Mouse (Mus musculus): ENCODE results near the gene Ube3c. TPM values are rescaled to one million over a fixed set of nuclear protein-coding genes. Genes with fewer than 3 reads are reported as not detected.
"Not testable (repeated sequence)": the region's sequence is repeated elsewhere in the genome, so short reads cannot be mapped to it uniquely, and the experiment has no call there.

Gene Ube3c
- polyA plus RNA-seq, 1 experiment from 2014 or later: 36.2 TPM

DNA sequence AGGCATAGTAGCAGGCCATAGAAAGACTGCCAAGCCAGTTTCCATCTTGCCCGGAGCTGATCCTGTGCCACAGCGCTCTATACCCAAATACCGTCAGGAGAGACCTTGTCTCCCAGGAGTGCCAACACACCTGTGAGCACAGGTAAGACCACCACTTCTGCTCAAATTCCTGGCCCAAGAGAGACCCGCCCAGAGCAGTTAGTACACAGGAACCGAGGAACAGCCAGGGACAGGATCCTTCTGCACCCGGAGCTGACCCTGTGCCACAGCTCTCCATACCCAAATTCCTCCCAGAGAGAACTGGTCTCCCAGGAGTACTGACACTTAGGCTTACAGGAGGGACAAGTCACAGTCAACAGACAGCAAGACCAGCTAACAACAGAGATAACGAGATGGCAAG, 23.1 kb downstream of the Ube3c start:
- not testable (repeated sequence) for ATAC-seq (ENCODE audit: low FRiP score); H3K9me3 ChIP-seq (ENCODE audit: control insufficient read depth, low read length); H3K4me3 ChIP-seq (ENCODE audit: low read depth, low read length); H3K9ac ChIP-seq (ENCODE audit: low read length); H3K27me3 ChIP-seq (ENCODE audit: control insufficient read depth, insufficient read depth, low read length); H3K4me2 ChIP-seq; H3K27ac ChIP-seq (ENCODE audit: low read depth, low read length); H3K4me1 ChIP-seq (ENCODE audit: control insufficient read depth, insufficient read depth, low read length)
- 98% methylated on average over 7 of the region's 7 CpGs for WGBS
- peaks cover 22% of the 10 kb centered on the region for H3K36me3 ChIP-seq (ENCODE audit: control insufficient read depth, insufficient read depth, low read length)
- peak; percentile 51 for DNase-seq (ENCODE audit: low spot score, missing footprints)

DNA sequence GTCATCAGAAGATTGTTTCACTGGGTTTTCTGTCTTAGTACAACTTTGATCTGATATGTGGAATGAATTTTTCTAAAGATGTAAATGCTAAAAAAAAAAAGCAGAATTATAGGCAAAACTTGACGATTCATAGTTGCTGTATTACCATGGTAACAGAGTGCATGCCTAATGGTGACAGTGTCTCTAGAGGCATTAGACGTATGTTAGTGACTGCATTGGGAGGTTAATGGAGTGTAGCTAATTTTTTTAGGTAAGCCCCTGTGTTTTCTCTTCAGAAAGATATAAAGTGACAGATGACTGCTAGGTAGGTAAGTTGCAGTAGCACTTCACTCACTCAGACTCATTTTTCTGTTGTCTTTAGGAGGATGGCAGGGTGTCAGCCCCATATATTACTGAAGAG, 37.5 kb downstream of the Ube3c start:
- DNase-seq (ENCODE audit: low spot score, missing footprints) (no peak), ATAC-seq (ENCODE audit: low FRiP score) (no peak)
- Histone ChIP-seq H3K27me3 (ENCODE audit: control insufficient read depth, insufficient read depth, low read length) (no peaks in the 10 kb centered on the region), H3K27ac (ENCODE audit: low read depth, low read length) (no peak overlapping the region), H3K36me3 (ENCODE audit: control insufficient read depth, insufficient read depth, low read length) (peaks cover 8% of the 10 kb centered on the region), H3K4me1 (ENCODE audit: control insufficient read depth, insufficient read depth, low read length) (no peaks in the 10 kb centered on the region), H3K4me3 (ENCODE audit: low read depth, low read length) (no peak overlapping the region), H3K9me3 (ENCODE audit: control insufficient read depth, low read length) (no peaks in the 10 kb centered on the region), H3K4me2 (no peak overlapping the region), H3K9ac (ENCODE audit: low read length) (no peak overlapping the region)
- 81% methylated on average over 2 of the region's 2 CpGs for WGBS

DNA sequence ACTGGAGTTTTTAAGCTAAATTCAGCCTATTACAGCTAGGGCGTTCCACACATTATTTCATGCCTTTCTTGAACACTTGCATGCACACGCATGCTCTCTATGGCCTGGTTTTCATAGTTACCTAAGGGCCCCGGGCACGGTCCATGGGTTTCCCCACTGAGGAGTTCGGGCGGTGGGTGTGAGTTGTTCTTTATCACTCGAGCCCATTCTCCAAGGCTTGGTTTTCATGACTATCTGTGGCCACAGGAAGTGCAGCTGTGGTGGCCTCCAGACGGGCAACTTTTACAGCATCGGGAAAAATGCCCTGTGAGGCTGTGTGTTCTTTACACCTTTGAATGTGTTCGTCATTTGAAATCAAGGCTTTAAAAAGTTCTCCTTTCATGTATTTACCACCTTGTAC, 56.6 kb downstream of the Ube3c start:
- Histone ChIP-seq H3K36me3 (ENCODE audit: control insufficient read depth, insufficient read depth, low read length) (no peaks in the 10 kb centered on the region), H3K4me2 (no peak overlapping the region), H3K9me3 (ENCODE audit: control insufficient read depth, low read length) (no peaks in the 10 kb centered on the region), H3K4me3 (ENCODE audit: low read depth, low read length) (no peak overlapping the region), H3K27ac (ENCODE audit: low read depth, low read length) (no peak overlapping the region), H3K9ac (ENCODE audit: low read length) (no peak overlapping the region), H3K27me3 (ENCODE audit: control insufficient read depth, insufficient read depth, low read length) (no peaks in the 10 kb centered on the region), H3K4me1 (ENCODE audit: control insufficient read depth, insufficient read depth, low read length) (no peaks in the 10 kb centered on the region)
- WGBS: 95% methylated on average over 10 of the region's 10 CpGs
- no peak for DNase-seq (ENCODE audit: low spot score, missing footprints)
- ATAC-seq (ENCODE audit: low FRiP score): no peak

DNA sequence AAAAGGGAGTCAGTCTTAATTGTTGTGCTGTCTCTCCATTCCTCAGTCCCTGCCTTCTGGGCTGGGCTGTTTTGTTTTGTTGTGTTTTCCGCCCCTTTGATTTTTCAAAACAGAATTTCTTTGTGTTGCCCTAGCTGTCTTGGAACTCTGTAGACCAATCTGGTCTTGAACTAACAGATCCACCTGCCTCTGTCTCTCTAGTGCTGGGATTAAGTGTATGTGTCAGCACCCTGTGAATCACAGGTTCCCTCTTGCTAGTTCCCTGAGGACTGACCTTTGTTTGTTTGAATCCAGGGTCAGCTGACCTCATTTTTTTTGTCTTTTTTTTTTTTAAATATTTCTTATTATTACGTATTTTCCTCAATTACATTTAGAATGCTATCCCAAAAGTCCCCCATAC, 60.9 kb downstream of the Ube3c start:
- DNase-seq (ENCODE audit: low spot score, missing footprints) (no peak), ATAC-seq (ENCODE audit: low FRiP score) (no peak)
- no peak overlapping the region for H3K4me3 ChIP-seq (ENCODE audit: low read depth, low read length)
- H3K27ac ChIP-seq (ENCODE audit: low read depth, low read length): no peak overlapping the region
- no peaks in the 10 kb centered on the region for H3K27me3 ChIP-seq (ENCODE audit: control insufficient read depth, insufficient read depth, low read length)
- H3K4me1 ChIP-seq (ENCODE audit: control insufficient read depth, insufficient read depth, low read length): no peaks in the 10 kb centered on the region
- WGBS: 90% methylated on average over 2 of the region's 2 CpGs
- H3K36me3 ChIP-seq (ENCODE audit: control insufficient read depth, insufficient read depth, low read length): no peaks in the 10 kb centered on the region
- H3K9me3 ChIP-seq (ENCODE audit: control insufficient read depth, low read length): no peaks in the 10 kb centered on the region
- no peak overlapping the region for H3K4me2 ChIP-seq
- no peak overlapping the region for H3K9ac ChIP-seq (ENCODE audit: low read length)

DNA sequence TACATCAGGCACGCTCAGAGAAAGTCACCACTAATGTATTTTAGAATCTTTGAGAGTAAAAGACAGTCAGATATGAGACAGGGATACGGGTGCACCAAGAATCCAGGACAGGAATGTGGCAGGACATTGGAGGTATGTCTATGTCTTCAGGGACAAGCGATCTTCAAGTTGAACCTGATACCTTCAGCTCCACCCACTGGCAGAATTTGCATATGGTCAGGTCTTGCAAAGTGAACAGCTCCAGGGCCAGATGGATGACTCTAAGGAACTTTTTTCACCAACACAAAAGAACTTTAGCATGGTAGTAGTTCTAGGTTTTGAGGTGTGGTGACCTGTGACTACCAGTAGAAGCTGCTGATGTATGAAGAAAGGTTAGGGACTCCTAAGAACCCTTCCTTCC, 62.7 kb downstream of the Ube3c start:
- Histone ChIP-seq H3K27me3 (ENCODE audit: control insufficient read depth, insufficient read depth, low read length) (no peaks in the 10 kb centered on the region), H3K36me3 (ENCODE audit: control insufficient read depth, insufficient read depth, low read length) (no peaks in the 10 kb centered on the region; the same call in 1 of the 2 replicates), H3K27ac (ENCODE audit: low read depth, low read length) (no peak overlapping the region), H3K4me1 (ENCODE audit: control insufficient read depth, insufficient read depth, low read length) (no peaks in the 10 kb centered on the region), H3K4me2 (no peak overlapping the region), H3K9ac (ENCODE audit: low read length) (no peak overlapping the region), H3K9me3 (ENCODE audit: control insufficient read depth, low read length) (no peaks in the 10 kb centered on the region), H3K4me3 (ENCODE audit: low read depth, low read length) (no peak overlapping the region)
- 85% methylated on average over 3 of the region's 3 CpGs for WGBS
- ATAC-seq (ENCODE audit: low FRiP score) (no peak), DNase-seq (ENCODE audit: low spot score, missing footprints) (no peak)

DNA sequence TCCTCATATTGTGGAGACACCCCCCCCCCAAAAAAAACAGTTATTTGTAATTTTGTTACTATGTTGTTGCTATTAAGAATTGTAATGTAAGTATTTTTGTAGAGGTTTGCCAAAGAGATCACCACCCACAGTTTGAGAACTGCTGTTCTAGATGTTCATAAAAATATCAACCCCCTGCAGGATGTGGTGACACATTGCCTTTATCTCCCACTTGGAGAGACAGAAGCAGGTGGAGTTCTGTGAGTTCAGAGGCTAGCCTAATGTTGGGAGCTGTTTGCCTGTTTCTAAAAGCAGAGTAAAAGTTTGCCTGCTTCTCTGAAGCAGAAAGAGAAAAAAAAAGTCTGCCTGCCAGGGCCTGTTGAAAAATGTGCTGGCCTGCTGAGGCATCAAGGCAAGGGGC, 67.3 kb downstream of the Ube3c start:
- no peak for ATAC-seq (ENCODE audit: low FRiP score)
- peaks cover 3% of the 10 kb centered on the region; the same call in 1 of the 2 replicates for H3K36me3 ChIP-seq (ENCODE audit: control insufficient read depth, insufficient read depth, low read length)

DNA sequence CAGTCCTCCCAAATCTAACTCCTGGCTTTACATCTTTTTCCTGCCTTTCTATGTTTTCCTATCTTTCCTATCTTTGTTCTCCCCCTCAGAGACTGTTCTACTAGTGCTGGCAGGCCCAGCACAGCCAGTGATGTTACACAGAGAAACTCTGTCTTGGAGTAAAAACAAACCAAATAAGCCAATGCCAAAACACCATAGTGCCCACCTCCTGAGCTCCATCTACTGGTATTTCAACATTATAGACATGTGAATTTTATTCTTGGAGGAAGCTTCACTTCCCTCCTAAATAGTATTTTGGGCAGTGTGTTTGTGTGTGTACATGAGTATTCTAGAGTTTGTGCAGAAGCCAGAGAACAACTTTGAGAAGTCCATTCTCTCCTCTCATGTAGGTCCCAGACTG, 67.8 kb downstream of the Ube3c start:
- DNase-seq (ENCODE audit: low spot score, missing footprints): no peak
- no peak overlapping the region for H3K4me2 ChIP-seq
- no peak for ATAC-seq (ENCODE audit: low FRiP score)
- H3K9ac ChIP-seq (ENCODE audit: low read length): no peak overlapping the region
- no peak overlapping the region for H3K27ac ChIP-seq (ENCODE audit: low read depth, low read length)
- H3K36me3 ChIP-seq (ENCODE audit: control insufficient read depth, insufficient read depth, low read length): peaks cover 3% of the 10 kb centered on the region; the same call in 1 of the 2 replicates
- H3K27me3 ChIP-seq (ENCODE audit: control insufficient read depth, insufficient read depth, low read length): no peaks in the 10 kb centered on the region
- H3K4me3 ChIP-seq (ENCODE audit: low read depth, low read length): no peak overlapping the region
- H3K9me3 ChIP-seq (ENCODE audit: control insufficient read depth, low read length): no peaks in the 10 kb centered on the region
- H3K4me1 ChIP-seq (ENCODE audit: control insufficient read depth, insufficient read depth, low read length): no peaks in the 10 kb centered on the region

More for the DNA sequence above, 67.3 kb downstream of the Ube3c start:
- Histone ChIP-seq H3K4me1 (ENCODE audit: control insufficient read depth, insufficient read depth, low read length) (no peaks in the 10 kb centered on the region), H3K4me3 (ENCODE audit: low read depth, low read length) (no peak overlapping the region), H3K27me3 (ENCODE audit: control insufficient read depth, insufficient read depth, low read length) (no peaks in the 10 kb centered on the region), H3K9ac (ENCODE audit: low read length) (no peak overlapping the region), H3K4me2 (no peak overlapping the region), H3K9me3 (ENCODE audit: control insufficient read depth, low read length) (no peaks in the 10 kb centered on the region), H3K27ac (ENCODE audit: low read depth, low read length) (no peak overlapping the region)
- DNase-seq (ENCODE audit: low spot score, missing footprints): no peak

DNA sequence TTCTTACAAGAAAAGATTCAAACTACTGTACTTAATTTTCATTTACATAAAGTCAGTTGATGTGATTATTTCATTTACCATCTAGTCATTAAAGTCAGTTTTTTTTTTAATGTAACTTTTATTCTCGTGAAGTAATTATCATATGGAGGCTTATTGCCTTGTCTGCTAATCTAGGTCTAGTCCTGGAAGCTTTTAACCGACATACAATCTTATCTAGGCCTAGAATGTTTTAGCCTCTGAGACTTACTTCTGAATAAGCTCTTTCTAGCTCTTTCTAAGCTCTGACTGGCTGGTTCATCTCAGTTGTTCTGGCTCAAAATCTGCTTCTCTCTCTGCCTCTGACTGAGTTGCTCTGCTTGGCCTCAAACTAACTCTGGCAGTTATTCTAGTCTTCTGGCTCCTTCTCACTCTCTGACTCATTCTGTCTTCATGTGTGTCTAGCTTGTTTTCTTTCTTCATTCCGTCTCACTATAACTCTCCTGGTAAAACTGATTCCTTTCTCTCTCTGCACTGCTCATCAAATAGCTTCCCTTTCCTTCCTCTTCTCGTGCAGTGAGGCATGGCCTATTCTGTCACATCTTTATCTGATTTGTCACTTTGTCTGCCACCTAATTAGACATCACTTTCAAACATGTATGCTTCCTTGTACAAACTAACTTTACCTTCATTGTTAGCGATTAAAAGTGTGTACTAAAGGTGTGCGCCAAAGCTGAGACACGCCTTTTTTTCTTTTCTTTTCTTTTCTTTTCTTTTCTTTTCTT, 72.3 kb downstream of the Ube3c start:
- DNase-seq (ENCODE audit: low spot score, missing footprints) (no peak), ATAC-seq (ENCODE audit: low FRiP score) (no peak)
- H3K9me3 ChIP-seq (ENCODE audit: control insufficient read depth, low read length): no peaks in the 10 kb centered on the region
- H3K27me3 ChIP-seq (ENCODE audit: control insufficient read depth, insufficient read depth, low read length): no peaks in the 10 kb centered on the region
- no peak overlapping the region for H3K9ac ChIP-seq (ENCODE audit: low read length)
- no peaks in the 10 kb centered on the region for H3K4me1 ChIP-seq (ENCODE audit: control insufficient read depth, insufficient read depth, low read length)
- H3K27ac ChIP-seq (ENCODE audit: low read depth, low read length): no peak overlapping the region
- H3K36me3 ChIP-seq (ENCODE audit: control insufficient read depth, insufficient read depth, low read length): peaks cover 3% of the 10 kb centered on the region; the same call in 1 of the 2 replicates
- H3K4me3 ChIP-seq (ENCODE audit: low read depth, low read length): no peak overlapping the region
- WGBS: 90% methylated on average over 7 of the region's 7 CpGs
- H3K4me2 ChIP-seq: no peak overlapping the region

DNA sequence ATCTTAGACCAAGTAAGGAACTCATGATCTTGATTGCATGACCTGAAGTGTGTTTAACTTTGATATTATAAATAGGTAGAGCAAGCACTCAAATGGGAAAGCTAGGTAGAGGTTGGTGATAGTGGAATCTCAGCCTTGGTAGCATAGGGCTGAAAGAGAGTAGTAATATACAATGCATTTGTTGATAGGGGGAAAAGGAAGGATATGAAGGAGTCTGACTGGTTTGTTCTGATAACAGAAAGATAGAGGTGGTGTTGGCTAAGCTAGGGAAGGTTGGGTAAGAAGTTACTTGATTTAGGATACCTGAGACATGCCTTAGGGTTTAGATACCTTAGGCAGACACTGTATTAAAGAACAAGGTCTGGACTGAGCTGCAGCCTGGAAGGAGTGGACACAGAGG, 82.7 kb downstream of the Ube3c start:
- ATAC-seq (ENCODE audit: low FRiP score) (no peak), DNase-seq (ENCODE audit: low spot score, missing footprints) (no peak)
- Histone ChIP-seq H3K4me2 (no peak overlapping the region), H3K9ac (ENCODE audit: low read length) (no peak overlapping the region), H3K36me3 (ENCODE audit: control insufficient read depth, insufficient read depth, low read length) (peaks cover 5% of the 10 kb centered on the region; the same call in 1 of the 2 replicates), H3K4me1 (ENCODE audit: control insufficient read depth, insufficient read depth, low read length) (no peaks in the 10 kb centered on the region), H3K4me3 (ENCODE audit: low read depth, low read length) (no peak overlapping the region), H3K9me3 (ENCODE audit: control insufficient read depth, low read length) (no peaks in the 10 kb centered on the region), H3K27me3 (ENCODE audit: control insufficient read depth, insufficient read depth, low read length) (no peaks in the 10 kb centered on the region), H3K27ac (ENCODE audit: low read depth, low read length) (no peak overlapping the region)

All from midbrain, embryonic 11.5 days (tissue).